Mouse (Mus musculus): Measurements from ENCODE around the gene Zbed3.
A peak's percentile ranks its signal among the peaks of the same experiment; 100 is the strongest.

The Zbed3 gene

DNA sequence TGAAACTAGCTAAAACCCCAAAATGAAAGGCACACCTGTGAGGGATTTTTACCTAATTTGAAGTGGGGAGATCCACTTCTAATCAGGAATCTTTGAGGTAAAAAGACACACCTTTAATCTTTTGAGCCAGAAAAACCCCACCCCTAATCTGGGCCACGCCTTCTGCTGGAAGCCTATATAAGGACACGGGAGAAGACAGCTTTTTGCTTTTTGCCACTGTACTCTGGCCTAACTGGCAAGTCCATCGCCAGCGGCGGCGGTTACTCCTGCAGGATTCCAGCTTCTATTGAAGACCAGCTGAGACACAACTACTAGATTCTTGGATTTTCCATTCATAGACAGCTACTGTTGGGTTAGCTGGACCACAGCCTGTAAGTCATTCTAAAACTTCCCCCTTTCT, at the start of gene Zbed3:
Gene Zbed3, plus strand, starts transcription at position 213 of the 400 bp plus-strand sequence.
- no peak for DNase-seq (ENCODE audit: low spot score in 2 of 2)

DNA sequence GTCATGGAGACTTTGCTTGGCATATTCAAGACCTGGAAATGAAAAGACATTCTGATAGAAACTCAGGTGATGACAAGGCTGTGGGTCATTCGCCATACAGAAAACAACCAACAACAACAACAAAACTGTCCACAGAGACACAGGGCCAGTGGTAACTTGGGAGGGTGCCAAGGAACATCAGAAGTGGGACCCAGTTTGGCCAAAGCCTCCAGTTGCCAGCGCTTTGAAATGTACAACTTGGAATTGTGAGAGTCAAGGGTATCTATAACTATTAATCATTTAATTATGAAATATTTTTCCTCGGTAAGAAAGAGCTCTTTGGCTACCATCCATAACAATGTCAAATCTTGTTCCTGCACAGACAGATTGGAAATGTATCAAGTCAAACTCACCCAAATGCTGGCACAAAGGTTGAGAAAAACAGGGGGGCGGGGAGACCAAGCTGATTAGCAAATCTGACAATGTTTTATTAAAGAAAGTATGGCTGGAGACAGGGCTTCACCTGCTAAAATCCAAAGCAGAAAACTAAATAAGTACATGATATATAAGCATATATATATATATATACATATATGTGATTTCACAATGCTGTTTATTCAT, 44.9 kb upstream of the Zbed3 start:
- DNase-seq (ENCODE audit: low spot score in 2 of 2), result no peak

DNA sequence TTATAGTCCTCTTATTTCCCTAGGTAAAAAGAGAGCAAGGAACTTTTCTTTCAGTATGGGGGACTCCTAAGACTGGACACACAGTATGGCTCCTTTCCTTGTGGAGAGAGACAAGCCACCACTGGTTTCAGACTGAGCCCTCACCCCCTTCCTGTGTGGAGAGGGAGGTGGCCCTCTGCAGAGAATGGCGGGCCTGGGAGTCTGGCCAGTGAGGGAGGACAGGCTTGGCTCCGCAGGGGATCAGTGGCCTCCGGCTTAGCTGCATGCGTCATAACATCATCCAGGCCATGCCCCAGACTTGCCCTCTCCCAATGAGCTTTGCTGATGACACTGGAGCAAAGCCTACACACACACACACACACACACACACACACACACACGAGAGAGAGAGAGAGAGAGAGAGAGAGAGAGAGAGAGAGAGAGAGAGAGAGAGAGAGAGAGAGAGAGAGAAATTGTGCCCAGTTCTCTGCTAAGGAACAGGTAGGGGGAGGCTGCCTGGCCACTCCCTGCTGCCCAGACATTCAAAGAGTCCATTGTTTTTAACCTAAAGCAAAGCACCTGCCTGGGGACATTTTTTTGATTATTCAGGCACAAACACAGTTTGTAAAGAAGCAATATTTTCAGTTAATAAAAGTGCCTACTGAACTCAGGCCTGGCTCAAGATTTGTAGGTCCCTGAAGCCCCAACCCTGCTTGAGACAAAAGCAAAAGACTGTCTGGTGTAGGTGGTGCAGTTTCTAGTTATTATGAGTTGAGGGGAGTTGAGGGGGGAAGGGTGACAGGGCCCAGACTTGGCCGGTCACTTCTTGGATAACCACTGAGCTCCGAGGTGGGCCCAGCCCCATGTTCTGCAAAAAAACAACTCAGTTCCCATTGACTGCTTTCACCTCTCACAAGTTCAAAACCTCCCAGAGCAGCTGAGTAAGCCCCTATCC, 41.4 kb upstream of the Zbed3 start:
- no peak for DNase-seq (ENCODE audit: low spot score in 2 of 2)

GRCm38 (mm10) chr13:95286989-95287388, 36.4 kb upstream of the Zbed3 start:
- DNase-seq (ENCODE audit: low spot score in 2 of 2), result peak; percentile 38 to 73

- DNase-seq (ENCODE audit: low spot score in 2 of 2), result no peak
These were observed 35.4 kb upstream of the Zbed3 start for GRCm38 (mm10) chr13:95288027-95288426.

GRCm38 (mm10) chr13:95291983-95292382, 31.4 kb upstream of the Zbed3 start:
- no peak for DNase-seq (ENCODE audit: low spot score in 2 of 2)

DNA sequence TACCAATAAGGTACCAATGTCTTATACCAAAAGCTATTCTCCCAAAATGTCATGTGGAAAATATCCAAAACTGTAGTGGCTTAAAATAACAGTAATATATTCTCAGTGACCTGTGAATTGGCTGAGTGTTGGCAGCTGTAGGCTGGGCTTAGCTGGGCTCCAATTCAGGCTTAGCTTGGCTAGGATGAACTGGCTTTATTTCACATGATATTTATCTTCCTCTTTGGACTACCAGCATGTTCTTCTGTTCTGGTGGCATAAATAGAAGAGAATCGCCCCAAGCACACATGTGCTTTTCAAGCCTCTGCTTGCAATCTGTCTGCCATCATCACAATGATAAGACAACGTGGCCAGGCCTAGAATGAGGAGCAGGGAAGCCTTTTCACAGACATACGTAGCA, 23.5 kb upstream of the Zbed3 start:
- no peak for DNase-seq (ENCODE audit: low spot score in 2 of 2)

GRCm38 (mm10) chr13:95306596-95306995, 16.8 kb upstream of the Zbed3 start:
- DNase-seq (ENCODE audit: low spot score in 2 of 2), result no peak

GRCm38 (mm10) chr13:95307100-95307655, 16.2 kb upstream of the Zbed3 start:
- no peak for DNase-seq (ENCODE audit: low spot score in 2 of 2)

DNA sequence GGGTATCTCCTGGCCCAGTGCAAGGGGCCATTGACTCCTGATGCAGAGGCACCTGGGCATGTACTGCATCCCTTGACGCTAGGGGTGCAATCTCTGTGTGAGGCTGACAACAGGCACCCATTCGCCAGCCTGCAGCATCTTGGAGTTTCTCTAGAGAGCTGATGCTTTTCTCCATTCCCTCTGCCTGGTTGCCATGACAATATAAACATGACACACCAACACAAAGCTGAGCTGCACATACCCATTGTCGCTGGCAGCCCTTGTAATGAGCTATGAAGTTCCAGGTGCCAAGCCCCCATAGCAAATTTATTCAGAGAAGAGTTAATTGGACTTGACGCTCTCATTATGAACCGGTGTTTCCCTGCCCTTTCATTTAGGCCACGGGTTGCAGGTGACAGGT, 11.4 kb upstream of the Zbed3 start:
- no peak for DNase-seq (ENCODE audit: low spot score in 2 of 2)

DNA sequence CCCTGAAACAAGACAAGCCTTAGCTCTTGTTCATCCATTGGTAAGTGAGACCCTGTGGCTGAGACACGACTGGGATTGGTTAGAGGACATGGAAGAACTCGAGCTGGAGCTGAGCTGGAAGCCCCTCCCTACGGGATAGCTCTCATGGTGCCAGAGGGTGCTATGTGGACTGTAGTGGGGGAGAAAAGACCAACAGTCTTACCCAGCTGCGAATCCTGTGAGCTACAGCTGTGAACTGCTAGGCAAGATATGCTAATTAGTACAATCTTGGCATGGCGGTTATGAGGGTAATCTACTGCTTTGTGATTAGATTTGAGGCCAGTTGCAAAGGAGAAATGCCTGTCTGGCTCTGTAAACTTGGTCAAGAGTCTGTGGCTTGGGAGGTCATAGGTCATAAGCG, 4.3 kb upstream of the Zbed3 start:
- no peak for DNase-seq (ENCODE audit: low spot score in 2 of 2)

- no peak for DNase-seq (ENCODE audit: low spot score in 2 of 2)
These were observed 3.0 kb upstream of the Zbed3 start for GRCm38 (mm10) chr13:95320451-95320850.

- peak in 1 of 2 experiments; percentile 69 for DNase-seq (ENCODE audit: low spot score in 2 of 2)
These were observed 676 bp downstream of the Zbed3 start for GRCm38 (mm10) chr13:95323950-95324625.

DNA sequence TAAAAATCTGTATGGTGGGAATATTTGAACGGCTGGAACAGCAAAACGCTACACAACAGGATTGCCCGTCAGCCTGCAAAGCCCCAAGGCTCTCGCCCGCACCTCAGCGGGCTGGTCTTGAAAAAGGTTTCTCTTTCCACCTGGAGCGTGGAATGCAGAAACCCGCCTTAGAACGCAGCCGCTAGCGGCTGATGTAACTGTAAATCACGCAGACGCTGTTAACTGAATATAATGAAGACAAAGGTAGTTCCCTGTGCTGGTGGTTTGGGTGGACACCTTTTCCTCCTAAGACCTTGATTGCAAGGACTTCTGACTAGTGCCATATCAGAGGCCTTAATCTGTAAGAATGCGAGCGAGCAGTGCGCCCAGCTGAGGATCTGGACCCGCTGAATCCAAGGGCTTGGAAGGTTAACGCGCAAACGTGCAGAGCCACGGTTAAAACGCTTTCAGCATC, 1.2 kb downstream of the Zbed3 start:
- peak in 1 of 2 experiments; percentile 37 for DNase-seq (ENCODE audit: low spot score in 2 of 2)

- peak; percentile 72 to 74 for DNase-seq (ENCODE audit: low spot score in 2 of 2)
These were observed 1.9 kb downstream of the Zbed3 start for GRCm38 (mm10) chr13:95325080-95325906.

DNA sequence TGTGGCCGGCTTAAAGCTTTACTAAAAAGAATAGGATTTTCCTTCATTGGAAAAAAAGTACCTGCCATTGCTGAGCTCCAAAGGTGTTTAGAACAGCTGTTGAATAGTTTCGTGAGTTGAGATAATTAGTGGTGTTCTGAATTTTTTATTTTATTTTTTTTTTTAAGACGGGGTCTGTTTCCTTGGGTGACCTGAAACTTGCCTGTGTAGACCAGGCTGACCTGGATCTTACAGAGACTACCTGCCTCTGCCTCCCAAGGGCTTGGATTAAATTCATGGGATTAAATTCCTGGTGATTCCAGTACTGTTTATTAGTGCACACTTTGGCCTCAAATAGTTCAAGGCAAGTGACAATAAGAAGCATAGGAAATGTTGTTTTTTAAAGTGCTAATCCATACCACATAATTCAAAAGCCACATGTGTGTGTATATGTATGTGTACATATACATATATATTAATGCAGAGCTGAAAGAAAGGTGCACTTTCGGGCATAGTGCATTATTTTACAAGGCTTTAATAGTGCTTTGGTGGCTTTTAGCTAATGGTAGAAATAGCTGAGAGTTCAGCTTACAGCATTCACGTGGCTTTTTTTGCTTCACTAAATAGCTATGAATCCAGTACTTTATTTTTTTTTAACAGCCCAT, 2.6 kb downstream of the Zbed3 start:
- DNase-seq (ENCODE audit: low spot score in 2 of 2), result no peak

DNA sequence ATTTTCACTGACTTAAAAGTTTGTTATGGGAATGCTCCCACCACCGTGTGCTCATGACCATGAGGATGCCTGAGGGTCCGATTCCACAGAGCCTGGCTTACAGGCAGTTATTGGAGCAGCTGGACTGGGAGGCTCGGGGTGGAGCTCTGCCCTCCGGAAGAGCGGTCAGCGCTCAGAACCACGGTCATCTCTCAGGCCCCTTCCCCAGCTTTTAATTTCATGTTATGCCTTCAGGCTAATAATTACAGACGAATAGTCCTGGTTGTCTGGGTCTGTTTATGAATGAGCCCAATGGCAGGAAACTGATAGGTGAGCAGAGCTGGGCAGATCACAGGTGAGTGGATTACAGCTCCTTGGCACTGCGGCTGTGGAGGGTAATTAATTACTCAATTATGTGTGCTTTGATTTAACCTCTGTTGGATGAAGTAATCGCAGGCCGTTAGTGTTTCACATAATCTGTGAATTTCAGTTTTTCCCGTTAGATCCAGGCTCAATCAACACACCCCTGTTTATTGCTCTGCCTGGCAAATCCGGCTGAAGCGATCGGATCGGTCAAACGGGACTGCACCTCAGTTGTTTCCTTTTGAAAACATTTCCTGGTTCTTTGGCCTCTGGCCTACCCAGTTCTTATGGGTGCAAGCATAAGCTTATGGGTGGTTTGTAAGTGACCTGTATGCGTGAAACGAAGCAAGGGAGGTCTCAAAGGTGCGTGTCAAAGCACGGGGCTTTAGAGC, 3.4 kb downstream of the Zbed3 start:
- no peak for DNase-seq (ENCODE audit: low spot score in 2 of 2)

GRCm38 (mm10) chr13:95327345-95327741, 3.9 kb downstream of the Zbed3 start:
- peak in 1 of 2 experiments; percentile 57 for DNase-seq (ENCODE audit: low spot score in 2 of 2)

- DNase-seq (ENCODE audit: low spot score in 2 of 2), result no peak
These were observed 5.4 kb downstream of the Zbed3 start for GRCm38 (mm10) chr13:95328767-95329166.

DNA sequence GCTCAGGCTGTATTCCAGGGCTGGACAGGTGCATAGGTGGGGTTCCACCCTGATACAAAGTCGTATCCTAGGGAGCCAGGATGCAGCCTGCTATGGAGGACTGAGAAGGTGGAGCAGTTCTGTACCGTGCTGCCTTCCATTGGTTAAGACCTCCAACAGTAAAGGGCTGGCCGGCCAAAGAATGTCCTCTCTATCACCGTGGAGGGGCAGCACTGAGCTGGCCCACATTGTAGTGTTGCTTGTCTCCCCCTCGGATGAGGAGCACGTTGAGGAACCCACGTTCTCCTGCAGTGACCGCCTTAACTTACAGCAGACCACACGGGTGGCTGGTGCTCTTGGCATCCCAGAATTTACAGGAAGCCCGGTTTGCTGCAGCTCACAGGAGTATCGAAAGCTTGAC, 7.1 kb downstream of the Zbed3 start:
- no peak for DNase-seq (ENCODE audit: low spot score in 2 of 2)
